Comparison of ENCODE assay signal across 8 mouse cellular contexts in genomic region chr11:86201037-86201786, GRCm38 (mm10). TPM values are rescaled to one million over a fixed set of nuclear protein-coding genes. Genes with fewer than 3 reads are reported as not detected.
A peak's percentile ranks its signal among the peaks of the same experiment; 100 is the strongest.
DNase-seq lines count a peak whose midpoint lies in the region; ATAC-seq lines count a peak whose summit lies in the region.

Gene Brip1, minus strand, starts transcription at chr11:86201193.

- DNase-seq in MEL-GATA-1-ER (ENCODE audit: extremely low read depth, low read depth) = peak; percentile 94
- DNase-seq in cerebellum, adult 8-10 months = peak; percentile 90
- DNase-seq in forelimb bud, embryonic 11.5 days (ENCODE audit: low read depth, low spot score) = peak; percentile 98
- peak; percentile 79 for DNase-seq in layer of hippocampus, adult 9-10 months (ENCODE audit: low spot score)
- DNase-seq in ovary, postnatal 10 days (ENCODE audit: low spot score) = peak; percentile 75
- DNase-seq in thymus, postnatal 10 days (ENCODE audit: low spot score in 2 of 2) = peak; percentile 88 to 92

- under 1% methylated on average over 60 of the region's 60 CpGs for WGBS in lung, embryonic 16.5 days

- ATAC-seq in hematopoietic stem cell, adult 5-6 weeks (replicated peaks in 1 of 2; ENCODE audit: insufficient read depth in 1 of 2, low FRiP score in 2 of 2, low TSS enrichment in 1 of 2, low read depth in 1 of 2, poor library complexity in 2 of 2, severe bottlenecking in 2 of 2) = peak; percentile 97 to 99
- peak; percentile 100 for ATAC-seq in lung, embryonic 16.5 days (ENCODE audit: low read depth)

- H3K4me1 ChIP-seq in lung, embryonic 16.5 days (replicated peaks; ENCODE audit: control insufficient read depth, insufficient read depth, low read length) = peaks cover 13% of the 10 kb centered on the region

- H3K4me2 ChIP-seq in lung, embryonic 16.5 days (ENCODE audit: low read depth, low read length) = peak within 1 kb of the TSS; percentile 79

- H3K9ac ChIP-seq in lung, embryonic 16.5 days (ENCODE audit: low read length) = peak within 1 kb of the TSS; percentile 80

- no peaks in the 10 kb centered on the region for H3K27me3 ChIP-seq in lung, embryonic 16.5 days (ENCODE audit: control insufficient read depth, insufficient read depth, low read depth, low read length)

- no peaks in the 10 kb centered on the region for H3K9me3 ChIP-seq in lung, embryonic 16.5 days (ENCODE audit: control insufficient read depth, low read length)

- peak within 1 kb of the TSS; percentile 59 for H3K4me3 ChIP-seq in lung, embryonic 16.5 days (ENCODE audit: low read length)

- peak within 1 kb of the TSS; percentile 85 for H3K27ac ChIP-seq in lung, embryonic 16.5 days (ENCODE audit: low read length)

- peaks cover 25% of the 10 kb centered on the region for H3K36me3 ChIP-seq in lung, embryonic 16.5 days (ENCODE audit: control insufficient read depth, insufficient read depth, low read length)

RNA-seq across cellular contexts. Expression of gene Brip1, which starts in this region (rescaled TPM):
- total RNA-seq in hematopoietic stem cell, adult 5-6 weeks (2017) = 20.9 and 23.9 TPM in 2 replicates
- 11.4 and 13.1 TPM in 2 replicates for polyA plus RNA-seq in lung, embryonic 16.5 days (2015; fragmentation: Nextera tagmentation; extraction: Ambion mirVana)

Comparison
In these comparisons a context has a peak if more than half of its experiments do, and no peak if none do; other contexts are left out.
1. Peak in every context shown above with its lines: DNase-seq, ATAC-seq, H3K4me3 ChIP-seq and H3K27ac ChIP-seq.